Mouse (Mus musculus): ENCODE data around the gene Sfxn4.

DNA sequence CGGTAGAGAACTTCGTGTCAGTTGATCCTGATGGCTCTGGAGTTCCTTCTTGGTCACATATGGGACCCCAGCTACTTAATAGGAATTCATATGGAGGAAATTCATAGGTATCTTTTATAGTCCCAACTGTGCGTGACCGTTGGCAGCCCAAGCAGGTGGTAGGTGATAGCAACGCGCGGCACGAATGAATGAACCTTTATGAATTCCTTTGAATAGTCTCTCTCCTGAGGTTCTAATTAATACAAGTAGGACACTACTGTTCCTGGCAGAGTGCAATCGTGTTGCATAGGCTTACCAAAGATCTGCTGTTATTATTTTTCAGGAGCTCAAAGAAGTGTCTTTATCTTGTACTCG, 49.3 kb downstream of the Sfxn4 start:
- no peak for TF ChIP-seq CTCF (IDR thresholded peaks at IDR 0.05; ENCODE audit: extremely low read depth, insufficient read length, insufficient replicate concordance, low read depth, low read length)
- TF ChIP-seq POLR2A (IDR thresholded peaks at IDR 0.05; ENCODE audit: low read depth, low read length): no peak

Data from small intestine, adult 2 months (tissue).